Mouse (Mus musculus): Measurements from ENCODE around the gene Lin54.

- TF ChIP-seq POLR2A (IDR thresholded peaks at IDR 0.05; ENCODE audit: insufficient read depth, low read depth, low read length) (no peak), CTCF (IDR thresholded peaks at IDR 0.05; ENCODE audit: insufficient read depth, low read depth, low read length) (no peak)
Measured at GRCm38 (mm10) chr5:100451871-100452270, 48.6 kb downstream of the Lin54 start.
